Mouse (Mus musculus) brain, embryonic 14.5 days (tissue): ENCODE measurements around the gene Nat8f2.
"Not testable (repeated sequence)": the region's sequence is repeated elsewhere in the genome, so short reads cannot be mapped to it uniquely, and the experiment has no call there.

ENCODE experiments used
- CTCF ChIP-seq: fragments of 200-500 bp; IDR thresholded peaks from 2 replicates; pipeline ENCODE4 v1.5.1; 2012; ENCODE audit warnings: inconsistent platforms, mild to moderate bottlenecking, moderate library complexity, borderline replicate concordance; ENCODE audit not compliant: insufficient read depth, insufficient read length; ENCODE audit errors: extremely low read depth
- POLR2A ChIP-seq: fragments of 200-500 bp; IDR thresholded peaks from 2 replicates; pipeline ENCODE4 v1.6.1; 2012; ENCODE audit warnings: mild to moderate bottlenecking, inconsistent platforms, borderline replicate concordance; ENCODE audit not compliant: poor library complexity, insufficient read depth, insufficient read length, severe bottlenecking; ENCODE audit errors: extremely low read depth

DNA sequence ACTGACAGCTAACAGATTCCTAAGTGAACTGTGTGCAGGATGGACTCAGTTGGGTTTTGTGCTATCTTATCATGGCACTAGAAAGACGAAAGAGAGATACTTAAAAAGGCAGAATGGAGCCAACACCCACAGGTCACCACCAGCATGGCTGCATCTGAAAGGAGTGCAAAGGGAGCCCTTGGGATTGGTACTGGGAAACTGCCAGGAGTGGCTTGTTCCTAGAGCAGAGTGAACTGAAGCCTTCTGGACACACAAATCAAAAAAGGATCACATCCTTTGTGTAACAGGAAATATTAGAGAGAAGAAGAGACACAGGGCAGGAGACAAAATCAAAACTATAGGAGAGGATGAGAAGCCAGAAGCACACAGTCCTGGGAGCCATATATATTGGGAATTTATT is 2.0 kb downstream of the Nat8f2 start:
- not testable (repeated sequence) for TF ChIP-seq POLR2A, CTCF
